In the genomic region with DNA sequence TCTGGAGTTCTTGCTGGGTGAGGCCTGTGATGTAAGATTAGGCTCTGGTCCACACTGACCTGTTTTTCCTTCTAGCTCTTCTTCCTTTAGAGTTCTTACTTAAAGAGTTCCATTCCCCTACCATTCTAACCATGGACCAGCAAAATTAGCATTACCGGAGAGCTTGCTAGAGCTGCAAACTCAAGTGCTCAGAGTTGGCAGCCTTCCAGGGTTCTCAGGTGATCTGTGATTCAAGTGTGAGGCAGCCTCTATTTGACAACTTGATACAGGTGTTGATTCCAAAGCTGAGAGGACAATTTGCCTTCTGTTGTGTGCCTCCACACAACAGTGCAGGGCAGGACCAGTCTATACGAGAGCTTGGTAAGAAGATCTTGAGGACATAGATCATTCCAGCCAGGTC, we compare ENCODE assay signal across 8 mouse cellular contexts. TPM values are rescaled to one million over a fixed set of nuclear protein-coding genes. Genes with fewer than 3 reads are reported as not detected.
DNase-seq lines count a peak whose midpoint lies in the region; ATAC-seq lines count a peak whose summit lies in the region.

No protein-coding gene starts in this region.

- no peaks in the 10 kb centered on the region for H3K9me3 ChIP-seq in forebrain, embryonic 14.5 days (replicated peaks; ENCODE audit: control insufficient read depth, low read length)
- no peaks in the 10 kb centered on the region for H3K9me3 ChIP-seq in forebrain, embryonic 11.5 days (ENCODE audit: control insufficient read depth, low read length)
- H3K9me3 ChIP-seq in hindbrain, embryonic 14.5 days (ENCODE audit: control insufficient read depth, low read length) = no peaks in the 10 kb centered on the region

- H3K9ac ChIP-seq in forebrain, embryonic 14.5 days (ENCODE audit: low read length) = no peak overlapping the region
- H3K9ac ChIP-seq in forebrain, embryonic 11.5 days (ENCODE audit: low read length) = no peak overlapping the region
- H3K9ac ChIP-seq in hindbrain, embryonic 14.5 days = no peak overlapping the region

- DNase-seq in forebrain, embryonic 14.5 days (ENCODE audit: low spot score) = peak; percentile 39
- DNase-seq in forebrain, embryonic 11.5 days (ENCODE audit: low spot score) = no peak
- DNase-seq in left cerebral cortex, postnatal 4 days = peak; percentile 24
- DNase-seq in left cerebral cortex, adult 18-20 months (ENCODE audit: low spot score in 2 of 2) = no peak
- DNase-seq in heart, postnatal 14 days = peak; percentile 32 to 44
- peak; percentile 27 for DNase-seq in right cerebral cortex, postnatal 14 days
- no peak for DNase-seq in layer of hippocampus, postnatal 36 days
- DNase-seq in hindbrain, embryonic 14.5 days (ENCODE audit: low spot score) = no peak

- H3K36me3 ChIP-seq in forebrain, embryonic 14.5 days (ENCODE audit: control insufficient read depth, insufficient read depth, low read length) = no peaks in the 10 kb centered on the region
- H3K36me3 ChIP-seq in forebrain, embryonic 11.5 days (ENCODE audit: control insufficient read depth, insufficient read depth, low read length) = no peaks in the 10 kb centered on the region
- no peaks in the 10 kb centered on the region for H3K36me3 ChIP-seq in hindbrain, embryonic 14.5 days (replicated peaks; ENCODE audit: control insufficient read depth, insufficient read depth)

- 66% methylated on average over 2 of the region's 2 CpGs for WGBS in forebrain, embryonic 14.5 days
- 88% methylated on average over 2 of the region's 2 CpGs for WGBS in forebrain, embryonic 11.5 days
- 95% methylated on average over 2 of the region's 2 CpGs for WGBS in hindbrain, embryonic 14.5 days

- H3K4me3 ChIP-seq in forebrain, embryonic 14.5 days (ENCODE audit: low read depth, low read length) = no peak overlapping the region
- no peak overlapping the region for H3K4me3 ChIP-seq in forebrain, embryonic 11.5 days (ENCODE audit: low read depth, low read length)
- no peak overlapping the region for H3K4me3 ChIP-seq in hindbrain, embryonic 14.5 days (replicated peaks; ENCODE audit: low read length)

- no peaks in the 10 kb centered on the region for H3K27me3 ChIP-seq in forebrain, embryonic 14.5 days (replicated peaks; ENCODE audit: control insufficient read depth, insufficient read depth, low read length)
- H3K27me3 ChIP-seq in forebrain, embryonic 11.5 days (ENCODE audit: control insufficient read depth, insufficient read depth, low read length) = no peaks in the 10 kb centered on the region
- no peaks in the 10 kb centered on the region for H3K27me3 ChIP-seq in hindbrain, embryonic 14.5 days (ENCODE audit: control insufficient read depth, insufficient read depth, low read length)

- no peak overlapping the region for H3K4me2 ChIP-seq in forebrain, embryonic 14.5 days (ENCODE audit: low read length)
- H3K4me2 ChIP-seq in forebrain, embryonic 11.5 days (ENCODE audit: low read depth, low read length, severe bottlenecking) = no peak overlapping the region
- no peak overlapping the region for H3K4me2 ChIP-seq in hindbrain, embryonic 14.5 days (replicated peaks)

- intact Hi-C loops in left cerebral cortex, postnatal 4 days (cut with DNase I) = no loop called here
- intact Hi-C loops in heart, postnatal 14 days (cut with DNase I) = no loop called here

- H3K4me1 ChIP-seq in forebrain, embryonic 14.5 days (ENCODE audit: control insufficient read depth, insufficient read depth, low read length) = no peaks in the 10 kb centered on the region
- H3K4me1 ChIP-seq in forebrain, embryonic 11.5 days (replicated peaks; ENCODE audit: control insufficient read depth, insufficient read depth, low read length) = no peaks in the 10 kb centered on the region
- H3K4me1 ChIP-seq in hindbrain, embryonic 14.5 days (replicated peaks; ENCODE audit: control insufficient read depth, insufficient read depth, low read length) = no peaks in the 10 kb centered on the region

- ATAC-seq in forebrain, embryonic 14.5 days = no peak
- no peak for ATAC-seq in forebrain, embryonic 11.5 days (replicated peaks; ENCODE audit: low FRiP score)
- ATAC-seq in hindbrain, embryonic 14.5 days (ENCODE audit: low FRiP score) = no peak

- no peak overlapping the region for H3K27ac ChIP-seq in forebrain, embryonic 14.5 days (ENCODE audit: low read depth, low read length)
- no peak overlapping the region for H3K27ac ChIP-seq in forebrain, embryonic 11.5 days (ENCODE audit: low read depth, low read length)
- H3K27ac ChIP-seq in hindbrain, embryonic 14.5 days = no peak overlapping the region

RNA-seq across cellular contexts. Expression of gene Eepd1, which starts 31.7 kb away (rescaled TPM):
- 9.7 and 11.6 TPM in 2 replicates for polyA plus RNA-seq in forebrain, embryonic 14.5 days (2014; fragmentation: Nextera tagmentation; extraction: Ambion mirVana)
- 9.2 and 10.3 TPM in 2 replicates for polyA plus RNA-seq in forebrain, embryonic 11.5 days (2014; fragmentation: Nextera tagmentation; extraction: Ambion mirVana)
- total RNA-seq in left cerebral cortex, postnatal 4 days (2021) = 10 to 100 TPM; 17.2 to 17.5 TPM
- total RNA-seq in left cerebral cortex, adult 18-20 months (2021) = 10 to 100 TPM; 23.6 to 23.8 TPM
- 10 to 100 TPM; 23.2 to 24.0 TPM for total RNA-seq in heart, postnatal 14 days (2021)
- total RNA-seq in layer of hippocampus, postnatal 36 days (2021) = 10 to 100 TPM; 14.5 to 18.0 TPM
- 8.8 and 11.1 TPM in 2 replicates for polyA plus RNA-seq in hindbrain, embryonic 14.5 days (2014; fragmentation: Nextera tagmentation; extraction: Ambion mirVana)

Comparison
In these comparisons a context has a peak if more than half of its experiments do, and no peak if none do; other contexts are left out.
1. DNase-seq: peak in forebrain, embryonic 14.5 days (single experiment), left cerebral cortex, postnatal 4 days (single experiment), heart, postnatal 14 days (2 of 2) and right cerebral cortex, postnatal 14 days (single experiment); none in forebrain, embryonic 11.5 days (single experiment), left cerebral cortex, adult 18-20 months (0 of 2), layer of hippocampus, postnatal 36 days (0 of 2) and hindbrain, embryonic 14.5 days (single experiment).